Mouse (Mus musculus): ENCODE measurements at regions not wholly inside any gene's neighbourhood (a gene's known extent, or its start where the extent isn't known, plus 50 kb on each side); places are given as distances from the start of the nearest gene placed in this dataset.

- no peak for DNase-seq
Observed at GRCm38 (mm10) chr11:31751274-31751673, 79.6 kb upstream of the Bod1 start.

GRCm38 (mm10) chr11:31753211-31753610 lies 81.5 kb upstream of the Bod1 start:
- DNase-seq: no peak

GRCm38 (mm10) chr11:31753711-31754161 lies 82.1 kb upstream of the Bod1 start:
- DNase-seq: no peak

DNA sequence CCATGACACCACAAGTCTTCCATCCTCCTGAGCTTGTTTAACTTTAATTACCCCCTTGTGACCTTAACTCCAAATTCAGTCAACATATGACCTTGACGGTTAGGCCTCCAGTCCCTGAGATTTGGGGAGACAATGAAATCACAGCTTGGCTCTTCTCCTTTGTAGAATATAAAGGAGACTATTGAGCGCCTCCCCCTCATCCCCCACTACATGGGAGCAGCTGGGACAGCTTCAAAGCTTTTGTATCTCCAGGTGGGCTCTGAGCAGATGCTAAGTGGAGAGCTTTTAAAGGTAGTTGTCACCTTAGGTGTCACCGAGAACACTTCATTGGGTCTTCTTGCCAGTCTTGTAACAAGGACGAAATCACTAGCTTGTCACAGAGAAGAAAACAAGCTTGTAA lies 82.7 kb upstream of the Bod1 start:
- DNase-seq: no peak

DNA sequence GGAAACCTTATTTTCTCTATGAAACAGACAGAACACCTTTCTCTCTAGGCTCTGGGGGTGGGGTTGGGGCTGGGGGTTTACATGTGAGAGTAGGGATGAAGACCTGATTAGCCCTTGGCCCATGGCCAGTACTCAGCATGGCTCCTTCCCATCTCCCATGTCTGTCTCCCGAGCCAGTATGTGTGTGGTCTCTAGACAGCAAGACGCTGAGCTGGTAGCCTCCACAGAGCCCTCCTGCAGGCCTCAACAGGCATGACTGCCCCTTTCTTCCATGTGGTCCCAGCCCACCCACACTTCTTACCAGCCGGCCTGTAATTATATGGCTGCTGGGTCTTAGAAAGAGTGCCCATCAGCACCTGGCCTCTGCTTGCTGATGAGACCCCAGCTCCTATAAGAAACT lies 84.2 kb upstream of the Bod1 start:
- DNase-seq: no peak

DNA sequence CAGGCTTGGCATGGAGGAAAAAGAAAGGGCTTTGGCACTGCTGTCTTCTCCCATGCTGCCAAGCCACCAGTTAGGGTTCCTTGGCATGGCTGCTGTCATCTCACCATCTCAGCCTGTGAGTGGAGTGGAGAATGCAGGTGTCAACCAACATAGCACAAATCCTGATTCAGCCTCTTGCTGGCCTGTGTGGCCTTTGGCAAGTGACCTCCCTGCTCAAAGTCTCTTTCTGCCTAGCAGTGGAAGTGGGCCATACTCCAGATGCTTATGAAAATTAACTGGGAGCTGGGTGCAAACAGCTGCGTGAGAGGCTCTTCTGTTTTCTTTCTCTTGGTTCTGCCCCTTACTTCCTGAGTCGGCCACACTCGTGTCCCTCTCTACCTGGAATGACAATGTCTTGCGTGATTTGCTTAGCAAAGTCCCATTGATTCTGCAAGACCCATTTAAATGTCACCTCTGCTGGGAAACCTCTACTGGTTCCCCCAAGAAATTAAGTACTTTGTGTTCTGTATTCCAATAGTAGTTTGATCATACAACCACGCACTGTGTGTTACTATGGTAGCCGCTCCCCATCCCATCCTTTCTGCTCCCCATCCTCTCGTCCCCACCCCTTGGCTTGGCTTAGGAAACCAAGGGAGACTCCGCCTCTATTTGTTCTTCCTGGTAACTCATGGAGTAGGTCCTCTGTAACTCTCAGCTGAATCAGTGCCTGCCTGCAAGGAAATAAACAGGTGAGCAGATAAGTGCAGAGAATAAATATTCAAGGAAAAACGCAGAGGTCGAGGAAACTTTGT lies 84.9 kb upstream of the Bod1 start:
- no peak for DNase-seq

GRCm38 (mm10) chr11:31759868-31760765 lies 88.4 kb upstream of the Bod1 start:
- peak; percentile 10 to 26 for DNase-seq

- no peak for DNase-seq
Observed at GRCm38 (mm10) chr11:31763856-31764255, 92.2 kb upstream of the Bod1 start.

GRCm38 (mm10) chr11:31766296-31766695 lies 94.6 kb upstream of the Bod1 start:
- no peak for DNase-seq

DNA sequence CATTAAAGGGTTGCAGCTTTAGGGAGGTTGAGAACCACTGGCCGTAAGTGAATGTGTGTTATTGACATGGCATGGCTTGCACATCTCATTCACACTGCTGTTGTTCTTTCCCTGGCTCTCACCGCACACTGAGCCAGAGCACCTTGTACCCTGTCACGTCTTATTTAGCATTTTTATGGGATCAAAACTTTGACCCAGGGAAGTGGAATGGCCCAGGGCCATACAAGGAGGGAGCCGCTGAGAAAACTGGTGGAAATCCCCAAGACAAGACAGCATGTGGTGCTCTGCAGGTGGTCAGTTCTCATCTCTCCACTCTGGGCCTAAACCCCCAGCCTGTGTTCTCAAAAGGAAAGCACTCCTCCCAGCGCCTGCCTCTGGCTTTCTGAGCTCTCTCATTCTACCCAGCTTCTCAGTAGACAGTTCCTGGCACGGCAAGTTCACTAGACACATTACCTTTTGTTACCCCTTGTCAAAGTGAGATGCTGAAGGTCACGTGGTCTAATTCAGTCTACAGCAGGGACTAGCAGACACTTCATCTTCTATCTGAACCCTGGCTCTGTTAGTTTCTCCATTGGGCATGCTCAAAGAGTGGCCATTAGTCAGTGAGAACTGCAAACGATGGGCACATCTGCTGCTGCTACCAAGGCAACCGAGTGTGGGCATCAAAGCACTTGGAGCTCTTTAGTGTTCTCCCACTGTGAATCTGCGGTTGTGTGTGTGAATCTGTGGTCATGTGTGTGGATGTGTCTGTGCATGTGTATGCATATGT lies 96.2 kb upstream of the Bod1 start:
- DNase-seq: no peak

- DNase-seq: no peak
Observed at GRCm38 (mm10) chr11:31769804-31770654, 98.3 kb upstream of the Bod1 start.

DNA sequence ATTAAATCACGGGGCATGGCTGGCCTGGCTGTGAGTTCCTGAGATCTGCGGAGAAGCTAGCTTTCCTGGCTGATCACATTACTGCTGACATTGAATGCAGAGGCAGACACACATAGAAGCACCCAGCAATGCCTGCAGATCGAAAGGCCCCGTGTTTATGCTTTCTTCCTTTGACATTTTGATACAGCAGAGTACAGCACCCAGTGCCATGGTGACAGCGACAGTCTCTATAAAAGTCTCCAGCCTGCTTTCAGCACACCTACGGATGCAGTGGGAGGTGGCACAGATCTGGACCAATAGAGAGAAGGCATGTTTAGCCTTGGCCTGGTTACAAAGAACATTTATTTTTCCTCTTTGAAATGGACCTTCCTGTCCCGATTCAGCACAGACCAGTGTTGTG lies 99.2 kb upstream of the Bod1 start:
- DNase-seq: no peak

GRCm38 (mm10) chr11:31771491-31772439 lies 100.1 kb upstream of the Bod1 start:
- DNase-seq: no peak

DNA sequence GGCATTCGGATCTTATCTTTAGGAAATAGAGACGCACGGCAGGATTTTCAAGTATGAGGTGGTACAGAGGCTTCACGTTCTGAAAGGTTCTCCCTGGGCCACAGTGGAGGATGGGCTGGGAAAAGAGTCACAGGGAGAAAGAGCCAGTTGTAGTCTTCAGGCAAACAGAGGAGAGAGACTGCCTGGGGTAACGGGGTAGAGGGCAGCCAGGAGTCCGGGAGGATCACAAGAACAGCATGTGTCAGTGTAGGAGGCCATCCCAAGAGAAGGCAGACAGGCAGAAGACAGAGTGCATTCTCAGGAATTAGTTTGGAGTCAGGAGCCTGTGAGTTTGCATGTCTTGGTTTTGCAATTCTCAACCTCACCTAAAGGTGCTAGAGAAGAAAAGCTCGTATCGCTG lies 94.5 kb upstream of the Cpeb4 start:
- DNase-seq: no peak

DNA sequence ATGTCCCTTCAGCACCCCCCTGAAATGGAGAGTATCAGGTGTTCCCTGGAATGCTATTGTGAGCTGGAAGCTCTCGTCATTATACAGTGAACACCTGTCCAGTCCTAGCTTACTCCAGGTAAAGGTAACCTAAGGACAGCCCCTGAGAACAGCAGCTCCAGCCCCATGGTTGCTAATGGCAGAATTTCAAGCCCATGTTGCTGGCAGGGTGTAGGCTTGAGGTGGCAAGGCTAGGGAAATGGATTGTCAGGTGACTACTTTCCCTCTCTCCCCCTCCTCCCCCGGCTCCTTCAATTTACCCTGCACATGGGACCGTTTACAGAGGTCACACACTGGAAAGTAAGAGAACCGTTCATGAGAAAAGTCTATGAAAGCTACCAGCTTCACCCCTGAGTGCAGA lies 93.2 kb upstream of the Cpeb4 start:
- no peak for DNase-seq

DNA sequence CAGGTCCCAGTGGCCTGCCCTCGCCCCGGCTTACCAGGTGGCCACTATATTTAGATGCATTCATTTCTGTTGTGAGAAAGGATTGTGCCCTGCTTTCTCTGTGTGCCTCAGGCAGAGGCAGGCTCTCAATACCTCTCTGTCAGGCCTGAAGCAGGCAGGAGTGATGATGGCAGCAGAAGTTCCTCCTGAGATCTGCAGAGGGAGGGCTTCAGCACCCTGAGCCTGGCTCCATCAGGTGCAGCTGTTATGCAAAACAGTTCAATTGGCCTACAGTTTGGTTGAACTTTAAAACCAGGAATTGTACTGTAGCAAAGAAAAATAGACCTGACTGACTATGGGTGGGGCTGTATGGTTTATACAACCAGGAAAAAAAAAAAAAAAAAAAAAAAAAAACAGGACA lies 92.7 kb upstream of the Cpeb4 start:
- no peak for DNase-seq

DNA sequence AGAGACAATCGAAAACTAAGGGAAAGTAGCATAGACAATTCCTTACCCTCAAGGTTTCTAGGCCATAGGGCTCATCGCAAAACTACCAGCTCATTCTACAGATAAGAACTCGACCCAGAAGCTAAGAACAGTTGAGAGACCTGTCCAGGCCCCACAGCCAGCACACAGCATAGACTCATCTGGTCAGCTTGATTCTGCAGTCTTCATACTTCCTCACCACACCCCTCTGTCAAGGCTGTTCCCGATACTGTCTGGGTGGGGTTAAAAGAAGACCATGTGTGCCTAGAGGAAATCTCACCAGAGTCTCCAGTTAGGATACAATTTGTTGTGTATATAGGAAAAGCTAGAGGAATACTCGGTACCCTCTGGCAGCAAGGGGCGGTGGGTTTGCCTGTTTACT lies 91.0 kb upstream of the Cpeb4 start:
- DNase-seq: no peak

GRCm38 (mm10) chr11:31781605-31782004 lies 90.4 kb upstream of the Cpeb4 start:
- no peak for DNase-seq

- DNase-seq: no peak
Observed at GRCm38 (mm10) chr11:31783506-31784063, 88.4 kb upstream of the Cpeb4 start.

DNA sequence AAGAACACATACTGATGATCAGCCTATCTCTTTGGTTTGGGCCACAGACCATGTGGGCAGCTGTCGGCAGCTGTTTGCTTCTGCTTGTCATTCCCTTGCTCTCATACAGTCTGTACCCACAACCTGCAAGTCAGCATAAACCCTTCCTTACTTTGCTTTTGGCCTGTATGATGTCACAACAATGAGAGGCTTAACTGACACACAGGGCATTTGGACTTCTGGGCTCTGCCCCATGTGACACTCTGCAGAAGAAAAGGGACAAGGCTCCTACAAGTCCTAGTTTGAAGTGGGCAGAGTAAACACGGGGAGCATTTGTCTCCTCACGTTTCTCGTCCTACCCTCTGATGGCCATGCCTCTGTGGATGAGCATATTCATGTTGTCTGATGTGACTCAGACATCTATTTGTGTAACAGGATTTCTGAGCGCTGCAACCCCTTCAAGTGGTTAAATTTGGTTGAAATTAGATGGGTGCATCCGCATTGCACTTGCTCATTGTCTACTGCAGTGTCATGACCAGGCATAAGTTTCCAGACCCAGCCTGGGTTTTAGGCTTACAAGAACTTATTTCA lies 87.6 kb upstream of the Cpeb4 start:
- DNase-seq: no peak
